Mouse (Mus musculus): ENCODE data around the gene Lnpep.
"Not testable (repeated sequence)": the region's sequence is repeated elsewhere in the genome, so short reads cannot be mapped to it uniquely, and the experiment has no call there.

Gene Lnpep

GRCm38 (mm10) chr17:17624957-17625586, at the start of gene Lnpep:
TSS of gene Lnpep (minus strand) at chr17:17625050.
- DNase-seq (ENCODE audit: low read depth, low spot score), result peak; percentile 99

GRCm38 (mm10) chr17:17655829-17656176, 31.0 kb upstream of the Lnpep start:
- DNase-seq (ENCODE audit: low read depth, low spot score), result no peak

- no peak for DNase-seq (ENCODE audit: low read depth, low spot score)
These were observed 30.4 kb upstream of the Lnpep start for GRCm38 (mm10) chr17:17654997-17655828.

GRCm38 (mm10) chr17:17652570-17652969, 27.7 kb upstream of the Lnpep start:
- no peak for DNase-seq (ENCODE audit: low read depth, low spot score)

- DNase-seq (ENCODE audit: low read depth, low spot score), result peak; percentile 86
These were observed 20.9 kb upstream of the Lnpep start for GRCm38 (mm10) chr17:17645738-17646137.

GRCm38 (mm10) chr17:17637387-17637786, 12.5 kb upstream of the Lnpep start:
- no peak for DNase-seq (ENCODE audit: low read depth, low spot score)

- DNase-seq (ENCODE audit: low read depth, low spot score), result no peak
These were observed 11.3 kb upstream of the Lnpep start for GRCm38 (mm10) chr17:17636147-17636546.

- no peak for DNase-seq (ENCODE audit: low read depth, low spot score)
These were observed 9.2 kb upstream of the Lnpep start for GRCm38 (mm10) chr17:17634033-17634432.

- DNase-seq (ENCODE audit: low read depth, low spot score), result no peak
These were observed 7.1 kb upstream of the Lnpep start for GRCm38 (mm10) chr17:17631985-17632384.

GRCm38 (mm10) chr17:17628237-17628879, 3.5 kb upstream of the Lnpep start:
- not testable (repeated sequence) for DNase-seq (ENCODE audit: low read depth, low spot score)

GRCm38 (mm10) chr17:17627558-17627957, 2.7 kb upstream of the Lnpep start:
- DNase-seq (ENCODE audit: low read depth, low spot score), result no peak

- DNase-seq (ENCODE audit: low read depth, low spot score), result peak; percentile 50
These were observed 1.2 kb upstream of the Lnpep start for GRCm38 (mm10) chr17:17625887-17626679.

GRCm38 (mm10) chr17:17624421-17624956, 361 bp downstream of the Lnpep start:
- DNase-seq (ENCODE audit: low read depth, low spot score), result peak; percentile 99

- peak; percentile 70 for DNase-seq (ENCODE audit: low read depth, low spot score)
These were observed 895 bp downstream of the Lnpep start for GRCm38 (mm10) chr17:17623890-17624420.

GRCm38 (mm10) chr17:17623221-17623889, 1.5 kb downstream of the Lnpep start:
- DNase-seq (ENCODE audit: low read depth, low spot score), result no peak

GRCm38 (mm10) chr17:17622576-17622975, 2.3 kb downstream of the Lnpep start:
- DNase-seq (ENCODE audit: low read depth, low spot score), result no peak

GRCm38 (mm10) chr17:17621586-17621985, 3.3 kb downstream of the Lnpep start:
- no peak for DNase-seq (ENCODE audit: low read depth, low spot score)

- DNase-seq (ENCODE audit: low read depth, low spot score), result no peak
These were observed 6.4 kb downstream of the Lnpep start for GRCm38 (mm10) chr17:17618463-17618862.

- DNase-seq (ENCODE audit: low read depth, low spot score), result no peak
These were observed 7.2 kb downstream of the Lnpep start for GRCm38 (mm10) chr17:17617440-17618204.

- DNase-seq (ENCODE audit: low read depth, low spot score), result no peak
These were observed 12.5 kb downstream of the Lnpep start for GRCm38 (mm10) chr17:17612336-17612735.

All from brain, adult 2 months (tissue).